Mouse (Mus musculus) embryonic fibroblast, embryonic 13.5 days (primary cell): ENCODE results near the gene Robo2. TPM values are rescaled to one million over a fixed set of nuclear protein-coding genes. Genes with fewer than 3 reads are reported as not detected.

Experiments
- H3K27ac ChIP-seq: 2 replicates; pipeline ENCODE4 v1.5.1; 2012; ENCODE audit warnings: low read length, control low read depth, inconsistent platforms; ENCODE audit not compliant: insufficient read depth
- H3K4me1 ChIP-seq: 2 replicates; pipeline ENCODE4 v1.6.1; 2011; ENCODE audit warnings: low read length; ENCODE audit not compliant: control insufficient read depth, insufficient read depth
- H3K4me3 ChIP-seq: 2 replicates; pipeline ENCODE4 v1.5.1; 2011; ENCODE audit warnings: mild to moderate bottlenecking, control low read depth, low read length; ENCODE audit not compliant: insufficient read depth
- CTCF ChIP-seq: IDR thresholded peaks from 2 replicates; pipeline ENCODE4 v1.5.1; 2011; ENCODE audit warnings: mild to moderate bottlenecking, control low read depth, low read length, moderate library complexity, borderline replicate concordance; ENCODE audit not compliant: insufficient read depth
- POLR2A ChIP-seq: IDR thresholded peaks from 2 replicates; pipeline ENCODE4 v1.6.1; 2011; ENCODE audit warnings: low read depth, mild to moderate bottlenecking, control low read depth, low read length, moderate library complexity
- polyA plus RNA-seq: library from polyadenylated mRNA; stranded (reverse); fragments of >200 nt; gene quantifications from 2 replicates; pipeline ENCODE4 v1.2.4, GENCODE M21; 2011; ENCODE audit warnings: low read depth; ENCODE audit not compliant: missing spikeins, insufficient read length

Gene Robo2
- polyA plus RNA-seq, 1 experiment, result 24.1 TPM

DNA sequence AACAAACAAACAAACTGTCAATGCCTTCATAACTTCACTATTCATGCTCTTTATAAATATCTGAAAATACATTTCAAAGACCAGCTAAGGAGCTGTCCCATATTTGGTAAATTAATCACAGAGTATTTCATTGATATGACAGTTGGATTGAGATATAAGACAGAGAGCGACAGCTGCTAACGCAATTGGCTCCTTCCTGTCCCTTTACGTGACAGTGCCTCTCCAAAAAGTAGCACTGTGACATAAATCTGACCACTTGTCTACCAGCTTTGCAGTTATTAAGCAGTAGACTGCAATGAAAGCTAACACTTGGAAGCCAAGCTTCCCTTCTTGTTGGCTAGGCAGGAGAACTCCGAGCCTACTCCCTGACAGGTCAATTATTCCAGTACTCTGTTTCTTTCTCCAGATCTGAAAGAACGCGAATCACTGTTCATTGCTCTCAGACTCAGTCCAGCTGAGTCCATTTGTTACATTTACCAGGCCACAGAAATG lies 452.1 kb downstream of the Robo2 start:
- Histone ChIP-seq H3K4me3 (no peak overlapping the region), H3K27ac (no peak overlapping the region), H3K4me1 (no peaks in the 10 kb centered on the region)
- no peak for TF ChIP-seq POLR2A
- no peak for TF ChIP-seq CTCF

DNA sequence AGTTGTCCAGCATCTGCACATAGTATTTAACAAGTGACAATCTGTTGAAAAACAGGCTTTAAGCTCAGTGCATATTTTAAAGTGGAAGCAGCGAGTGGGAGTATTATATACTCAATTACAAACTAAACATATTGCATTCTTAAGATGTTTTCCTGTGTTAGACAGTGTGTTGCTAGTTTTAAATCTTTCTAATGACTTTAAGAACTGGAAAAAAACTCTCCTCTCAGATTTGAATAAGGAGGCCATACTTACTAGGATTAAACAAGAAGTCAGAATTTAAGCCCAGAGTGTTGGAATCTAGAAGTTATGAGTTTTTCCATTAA lies 453.1 kb downstream of the Robo2 start:
- H3K4me1 ChIP-seq, result no peaks in the 10 kb centered on the region
- no peak overlapping the region for H3K4me3 ChIP-seq
- no peak overlapping the region for H3K27ac ChIP-seq
- no peak for TF ChIP-seq POLR2A

DNA sequence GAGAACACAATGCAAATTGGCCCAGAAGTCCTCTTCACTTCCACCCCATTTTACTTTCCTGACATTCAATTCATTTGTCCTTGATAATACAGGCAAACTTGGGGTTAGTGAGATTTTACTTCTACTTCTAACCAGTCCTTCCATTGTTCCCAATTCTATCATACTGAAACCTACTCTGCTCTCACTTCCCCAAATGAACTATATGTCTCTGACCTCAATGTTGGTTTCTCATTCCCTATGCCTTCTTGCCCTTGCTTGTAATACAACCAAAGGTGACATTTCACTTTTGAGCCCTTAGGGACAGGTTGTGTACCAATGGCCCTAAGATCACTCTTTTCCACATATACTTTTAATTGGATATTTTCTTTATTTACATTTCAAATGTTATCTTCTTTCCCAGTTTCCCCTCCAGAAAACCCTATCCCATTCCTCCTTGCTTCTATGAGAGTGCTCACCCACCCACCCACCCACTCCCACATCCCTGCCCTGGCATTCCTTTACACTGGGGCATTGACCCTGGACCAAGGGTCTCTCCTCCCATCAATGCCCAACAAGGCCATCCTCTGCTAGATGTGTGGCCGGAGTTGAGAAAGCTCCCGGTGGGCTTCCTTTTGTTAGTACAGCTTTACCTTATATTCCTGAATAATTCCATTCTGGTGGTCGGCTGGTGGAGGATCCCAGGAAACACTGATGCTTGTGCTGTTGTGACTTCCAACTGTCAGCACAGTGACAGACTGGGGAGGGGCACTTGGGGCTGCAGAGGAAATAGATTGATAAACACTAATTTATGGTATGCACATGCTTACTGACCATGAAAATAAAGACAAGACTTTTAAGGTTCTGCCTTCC lies 453.7 kb downstream of the Robo2 start:
- TF ChIP-seq CTCF, result no peak
- no peak for TF ChIP-seq POLR2A
- H3K4me1 ChIP-seq, result no peaks in the 10 kb centered on the region
- no peak overlapping the region for H3K27ac ChIP-seq
- H3K4me3 ChIP-seq, result no peak overlapping the region

DNA sequence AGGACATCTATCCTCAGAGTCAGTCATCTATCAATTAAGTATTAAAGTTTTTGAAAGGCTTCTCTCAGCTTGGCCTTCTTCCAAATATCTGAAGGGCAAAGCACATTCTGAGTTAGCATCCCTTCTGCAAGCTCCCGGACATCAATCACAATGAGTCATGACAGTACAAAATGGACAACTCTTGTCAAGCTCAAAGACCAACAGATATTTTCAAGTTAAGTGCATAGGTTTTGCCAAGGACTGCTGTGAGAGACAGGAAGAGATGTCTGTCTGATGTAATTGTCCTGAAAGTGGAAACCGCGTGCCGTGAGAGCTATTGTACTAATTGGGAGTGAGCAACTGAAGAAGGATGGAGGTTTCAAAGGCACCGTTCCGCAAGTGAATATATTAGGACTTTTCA lies 465.5 kb downstream of the Robo2 start:
- H3K4me3 ChIP-seq, result no peak overlapping the region
- TF ChIP-seq POLR2A (no peak), CTCF (no peak)
- no peaks in the 10 kb centered on the region for H3K4me1 ChIP-seq
- H3K27ac ChIP-seq, result no peak overlapping the region

DNA sequence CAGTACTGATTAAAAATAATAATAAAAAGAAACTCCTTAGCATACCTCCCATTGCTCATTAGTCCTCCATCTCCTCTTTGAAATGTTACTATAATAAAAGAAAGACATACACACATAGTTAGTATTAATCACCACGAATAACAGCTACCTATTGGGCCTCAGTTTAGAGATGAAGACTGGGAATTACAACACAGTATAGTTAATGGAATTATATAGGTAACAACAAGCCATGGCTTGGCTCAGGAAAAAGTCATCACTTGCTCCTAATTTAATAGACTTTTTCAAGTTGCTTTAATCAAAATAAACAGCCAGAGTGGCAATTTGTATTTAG lies 471.4 kb downstream of the Robo2 start:
- Histone ChIP-seq H3K4me3 (no peak overlapping the region), H3K4me1 (no peaks in the 10 kb centered on the region), H3K27ac (no peak overlapping the region)
- TF ChIP-seq POLR2A, result no peak
- TF ChIP-seq CTCF, result no peak

DNA sequence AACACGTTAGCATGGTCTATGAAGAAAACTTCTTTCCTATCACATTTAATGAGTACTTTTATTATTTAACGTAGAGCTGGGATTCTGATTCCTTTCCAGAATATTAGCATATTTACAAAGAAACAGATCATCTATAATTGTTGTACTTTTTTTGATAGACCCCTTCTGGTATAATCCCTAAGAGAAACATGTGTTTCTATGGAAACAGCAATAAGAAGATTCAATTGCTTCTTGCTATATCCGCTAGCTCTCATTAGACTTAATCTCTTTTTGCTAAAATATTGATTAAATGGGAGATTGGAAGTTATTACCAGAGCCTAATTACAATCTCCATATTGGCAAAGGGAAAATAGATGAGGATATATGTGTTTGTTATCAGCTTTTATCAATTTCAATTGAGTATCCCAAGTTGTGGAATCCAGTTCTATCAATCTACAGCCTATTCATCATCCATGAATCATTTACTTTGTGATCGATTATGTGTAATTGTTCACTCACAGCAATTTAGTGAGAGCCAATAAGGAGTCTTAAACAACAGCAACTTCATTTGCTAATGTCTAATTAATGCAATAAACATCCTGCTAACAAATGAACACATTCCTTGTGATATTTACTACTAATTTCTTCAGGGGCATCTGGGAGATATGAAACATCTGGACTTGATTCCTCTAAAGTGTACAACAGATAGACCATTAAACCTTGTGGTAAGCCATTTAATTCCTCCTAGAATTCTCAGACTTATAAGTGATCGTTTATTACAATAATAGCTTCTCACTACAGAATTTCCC lies 472.0 kb downstream of the Robo2 start:
- TF ChIP-seq POLR2A (no peak), CTCF (no peak)
- Histone ChIP-seq H3K4me3 (no peak overlapping the region), H3K27ac (no peak overlapping the region), H3K4me1 (no peaks in the 10 kb centered on the region)

DNA sequence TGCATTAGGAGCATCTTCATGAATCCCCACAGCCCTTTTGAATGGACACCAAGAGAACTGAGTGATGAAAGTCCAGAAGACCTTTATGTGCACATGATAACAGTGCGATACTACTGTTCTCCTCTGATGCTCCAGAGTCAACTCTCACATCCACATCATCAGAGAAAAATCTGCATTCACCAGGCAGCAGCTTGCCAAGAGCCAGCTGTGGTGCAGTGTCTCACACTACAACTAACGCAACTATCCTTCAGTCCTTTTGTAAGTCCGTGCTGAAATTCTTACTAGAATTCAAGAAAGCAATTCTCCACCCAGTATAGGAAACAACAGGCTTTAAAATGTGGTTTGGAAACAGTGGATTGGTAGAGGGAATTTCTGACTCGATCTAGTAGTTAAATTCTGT lies 481.3 kb downstream of the Robo2 start:
- TF ChIP-seq POLR2A, result no peak
- no peak for TF ChIP-seq CTCF
- no peaks in the 10 kb centered on the region for H3K4me1 ChIP-seq
- H3K27ac ChIP-seq, result no peak overlapping the region
- H3K4me3 ChIP-seq, result no peak overlapping the region

DNA sequence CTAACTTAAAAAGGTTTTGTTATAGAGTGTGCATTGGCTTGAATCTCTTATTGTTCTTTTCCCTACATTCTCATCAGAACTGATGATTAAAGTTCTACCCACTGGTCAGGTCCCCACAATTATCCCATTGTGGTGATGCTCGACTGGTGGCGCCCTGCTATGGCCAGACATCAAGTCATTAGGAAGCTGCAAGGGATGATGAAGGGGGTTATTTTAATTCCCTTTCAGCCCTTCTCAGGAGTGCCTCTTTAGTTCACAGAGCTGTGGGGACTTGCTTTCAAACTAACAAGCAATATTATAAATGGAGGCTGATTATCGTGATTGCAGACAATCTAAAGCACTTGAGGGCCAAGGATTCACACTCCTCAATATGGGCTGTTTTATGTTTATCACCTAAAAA lies 484.1 kb downstream of the Robo2 start:
- TF ChIP-seq POLR2A, result no peak
- no peak for TF ChIP-seq CTCF
- no peaks in the 10 kb centered on the region for H3K4me1 ChIP-seq
- H3K4me3 ChIP-seq, result no peak overlapping the region
- no peak overlapping the region for H3K27ac ChIP-seq

DNA sequence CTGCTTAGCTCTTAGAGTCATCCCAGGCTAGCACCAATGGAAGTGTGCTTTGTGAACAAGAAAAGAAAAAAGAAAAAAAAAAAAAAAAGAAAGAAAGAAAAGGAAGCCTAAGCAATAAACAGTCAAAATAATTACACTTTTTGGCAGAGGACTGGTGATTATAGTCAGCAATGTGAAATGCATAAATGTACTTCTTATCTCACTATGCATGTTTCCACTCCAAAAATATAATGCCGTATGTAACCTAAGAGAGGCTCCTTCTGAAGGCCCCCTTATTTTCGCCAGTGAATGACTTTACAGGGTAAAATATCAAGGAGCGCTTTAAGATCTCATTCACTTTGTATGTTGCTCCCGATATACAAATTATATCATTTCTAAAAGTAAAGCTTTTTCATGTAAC lies 496.2 kb downstream of the Robo2 start:
- Histone ChIP-seq H3K4me1 (no peaks in the 10 kb centered on the region), H3K4me3 (no peak overlapping the region), H3K27ac (no peak overlapping the region)
- TF ChIP-seq POLR2A (no peak), CTCF (no peak)

DNA sequence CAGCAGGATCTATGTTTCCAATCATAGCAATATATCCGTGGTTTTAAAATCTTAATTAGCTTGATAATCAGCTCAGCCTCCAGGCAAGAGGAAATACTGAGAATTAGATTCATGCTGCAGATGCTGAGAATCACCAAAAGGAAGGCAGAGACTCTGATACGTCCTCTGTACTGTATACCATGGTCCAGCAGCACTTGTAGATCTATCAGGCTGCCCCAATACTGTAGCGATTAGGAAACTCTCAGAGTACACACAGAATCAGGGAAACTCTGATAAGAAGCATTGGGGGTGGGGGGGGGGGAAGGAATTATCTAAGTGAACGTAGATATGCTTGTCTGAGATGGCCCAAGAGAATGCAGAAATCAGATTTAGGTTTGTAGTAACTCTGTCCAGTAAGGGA lies 496.7 kb downstream of the Robo2 start:
- H3K4me1 ChIP-seq, result no peaks in the 10 kb centered on the region
- no peak overlapping the region for H3K27ac ChIP-seq
- no peak for TF ChIP-seq CTCF
- no peak for TF ChIP-seq POLR2A
- H3K4me3 ChIP-seq, result no peak overlapping the region

DNA sequence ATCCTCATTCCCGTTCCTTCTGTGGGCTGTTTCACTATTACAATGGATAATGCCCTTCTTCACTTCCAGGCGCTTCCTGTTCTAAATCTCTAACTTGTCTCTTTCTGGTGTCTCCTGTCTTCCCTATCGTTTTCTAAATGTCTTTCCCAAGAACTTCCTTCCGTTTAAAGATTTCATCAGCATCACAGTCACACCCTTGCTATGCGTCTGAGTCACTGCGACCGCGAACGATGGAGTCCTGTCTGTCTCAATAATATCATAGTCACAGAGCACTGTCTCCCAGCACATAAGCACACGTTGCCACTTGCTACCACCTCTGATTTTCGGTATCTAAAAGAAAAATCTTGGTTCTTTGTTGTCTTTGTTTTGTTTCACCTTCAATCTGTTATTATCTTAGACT lies 503.1 kb downstream of the Robo2 start:
- Histone ChIP-seq H3K4me3 (no peak overlapping the region), H3K27ac (no peak overlapping the region), H3K4me1 (no peaks in the 10 kb centered on the region)
- TF ChIP-seq POLR2A (no peak), CTCF (no peak)
